Mouse (Mus musculus) Patski (cell line): ENCODE results near the gene Strn3. TPM values are rescaled to one million over a fixed set of nuclear protein-coding genes. Genes with fewer than 3 reads are reported as not detected.

Experiments
- ATAC-seq: fragments of 100-300 bp; one replicate; pipeline ENCODE4 v1.8.0; 2021
- CTCF ChIA-PET: fragments of 350-600 bp; sonication (Branson Sonifier 250); formaldehyde crosslinking; loops from one replicate; lab custom pipeline; 2022; ENCODE audit warnings: inconsistent platforms; lab: Charles Lee
- POLR2A ChIA-PET: fragments of 350-600 bp; sonication (Branson Sonifier 250); formaldehyde crosslinking; loops from one replicate; lab custom pipeline; 2022; ENCODE audit warnings: antibody characterized with exemption, inconsistent platforms; lab: Charles Lee
- DNase-seq: peaks from one replicate; pipeline ENCODE4 v3.0.0-alpha.2; 2011; ENCODE audit warnings: low read depth, low spot score
- H3K27me3 ChIP-seq: fragments of 371-371 bp; one replicate; pipeline ENCODE4 v1.5.1; 2021
- CTCF ChIP-seq: fragments of 100-300 bp; IDR thresholded peaks from one replicate; pipeline ENCODE4 v1.5.1; 2021
- in situ Hi-C: fragments of 300-500 bp; cut with MboI; formaldehyde crosslinking; loops from 3 replicates; pipeline ENCODE4 v1.11.1; 2018; ENCODE audit warnings: low pct_unique_long_range_greater_than_20kb, mixed read lengths
- polyA plus RNA-seq: library from polyadenylated mRNA; unstranded; gene quantifications from one replicate; pipeline ENCODE4 v1.2.3, GENCODE M21; 2021

Strn3 gene
- polyA plus RNA-seq, 1 experiment from 2014 or later = 67.9 TPM

- ATAC-seq (no peak), DNase-seq (no peak)
- CTCF ChIA-PET = no interaction called here
- in situ Hi-C loops = no loop called here
- POLR2A ChIA-PET = no interaction called here
- TF ChIP-seq CTCF = no peak
- H3K27me3 ChIP-seq = peaks cover 4% of the 10 kb centered on the region
Observed at GRCm38 (mm10) chr12:51572651-51573050, 119.0 kb downstream of the Strn3 start.

GRCm38 (mm10) chr12:51569944-51570343, 121.8 kb downstream of the Strn3 start:
- peaks cover 4% of the 10 kb centered on the region for H3K27me3 ChIP-seq
- in situ Hi-C loops = no loop called here
- ChIA-PET CTCF (no interaction called here), POLR2A (no interaction called here)
- DNase-seq (no peak), ATAC-seq (no peak)
- no peak for TF ChIP-seq CTCF

- ChIA-PET POLR2A (no interaction called here), CTCF (no interaction called here)
- DNase-seq = no peak
- ATAC-seq = no peak
- no peak for TF ChIP-seq CTCF
- in situ Hi-C loops = no loop called here
- peaks cover 4% of the 10 kb centered on the region for H3K27me3 ChIP-seq
Observed at GRCm38 (mm10) chr12:51569472-51569871, 122.2 kb downstream of the Strn3 start.

GRCm38 (mm10) chr12:51567225-51567624, 124.5 kb downstream of the Strn3 start:
- in situ Hi-C loops = no loop called here
- no peak for DNase-seq
- POLR2A ChIA-PET = no interaction called here

GRCm38 (mm10) chr12:51561416-51561815, 130.3 kb downstream of the Strn3 start:
- DNase-seq = no peak
- TF ChIP-seq CTCF = no peak
- POLR2A ChIA-PET = no interaction called here
- no peaks in the 10 kb centered on the region for H3K27me3 ChIP-seq
- CTCF ChIA-PET = no interaction called here
- no peak for ATAC-seq
- in situ Hi-C loops = no loop called here

More at GRCm38 (mm10) chr12:51567225-51567624, 124.5 kb downstream of the Strn3 start:
- CTCF ChIA-PET = no interaction called here
- ATAC-seq = no peak
- no peak for TF ChIP-seq CTCF
- no peaks in the 10 kb centered on the region for H3K27me3 ChIP-seq

Other genes with a start within 250 kb of the Strn3 start
- 0.03 TPM for gene Coch, start 98.6 kb downstream of the Strn3 start, polyA plus RNA-seq
- 11.8 TPM for gene Ap4s1, start 864 bp downstream of the Strn3 start, polyA plus RNA-seq
- gene Hectd1, start 137.6 kb upstream of the Strn3 start, polyA plus RNA-seq = 57.6 TPM